Mouse (Mus musculus): ENCODE results near the gene Cd209g. TPM values are rescaled to one million over a fixed set of nuclear protein-coding genes. Genes with fewer than 3 reads are reported as not detected.

Gene Cd209g
- polyA plus RNA-seq, 2 experiments = 0.03 TPM; not detected in 1

DNA sequence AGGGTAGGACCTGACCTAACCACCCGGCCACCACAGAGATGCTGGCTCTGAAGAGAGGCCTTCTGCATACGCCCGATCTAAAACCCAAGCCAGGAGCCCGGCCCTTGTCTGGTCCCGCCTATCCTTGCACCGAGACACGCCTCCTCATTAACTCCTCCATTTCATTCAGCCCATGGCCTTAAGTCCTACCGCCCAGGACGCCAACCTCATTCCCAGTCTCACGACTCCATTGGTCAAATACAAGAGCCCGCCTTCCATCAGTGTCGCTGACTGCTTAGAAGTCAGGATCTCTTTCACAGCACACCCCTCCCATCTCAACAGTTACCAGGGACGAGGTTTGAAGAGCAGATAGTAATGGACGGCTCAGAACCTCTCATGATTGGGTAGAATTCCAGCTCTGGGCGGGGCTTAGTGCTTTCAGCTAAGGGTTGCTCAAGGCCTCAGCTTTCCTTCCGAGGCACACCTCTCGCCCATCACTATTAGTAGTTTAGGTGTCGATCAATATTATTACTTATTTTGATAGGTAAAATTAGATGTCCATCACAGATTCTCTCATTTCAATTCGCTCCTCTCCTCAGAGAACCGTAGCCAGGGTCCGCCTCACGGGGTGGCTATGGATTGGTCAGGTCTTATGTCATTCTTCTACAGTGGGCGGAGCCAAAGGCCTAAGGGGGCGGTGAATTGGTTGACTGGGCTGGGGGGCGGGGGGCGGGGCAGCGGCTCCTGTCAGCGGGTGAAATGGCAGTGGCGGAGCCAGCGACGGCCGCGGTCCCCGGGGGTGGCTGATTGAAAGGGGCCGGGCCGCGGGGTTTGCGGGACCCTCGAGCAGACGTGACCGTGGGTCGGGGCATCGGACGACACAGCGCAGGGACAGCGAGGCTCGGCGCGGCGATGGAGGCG lies 32.2 kb downstream of the Cd209g start, which contains the start of gene Evi5l:
Gene Evi5l (plus strand): TSS at position 716 of the 900 bp plus-strand sequence.
- H3K27me3 ChIP-seq (ENCODE audit: control insufficient read depth, insufficient read depth, low read length) = no peaks in the 10 kb centered on the region
- peaks cover 7 to 13% of the 10 kb centered on the region in 2 experiments for H3K4me1 ChIP-seq (replicated peaks; ENCODE audit: control insufficient read depth in 2 of 2, insufficient read depth in 2 of 2, low read length in 1 of 2)
- peak within 1 kb of the TSS; percentile 69 to 81 for H3K4me3 ChIP-seq (ENCODE audit: insufficient read depth in 1 of 2, low read depth in 2 of 2, low read length in 2 of 2)
- no peak within 1 kb of the TSS for H3K27ac ChIP-seq
- H3K36me3 ChIP-seq (replicated peaks; ENCODE audit: control insufficient read depth, insufficient read depth, low read depth) = no peaks in the 10 kb centered on the region
- under 1% methylated on average over 51 of the region's 51 CpGs for WGBS (ENCODE audit: insufficient replicate concordance)
- TF ChIP-seq EP300 (IDR thresholded peaks at IDR 0.05; ENCODE audit: low read depth) (no peak), CTCF (IDR thresholded peaks at IDR 0.05; ENCODE audit: low read depth) (no peak)
- H3K4me2 ChIP-seq (ENCODE audit: low read depth) = peak within 1 kb of the TSS; percentile 86
- H3K9me3 ChIP-seq (ENCODE audit: control insufficient read depth, low read length) = no peaks in the 10 kb centered on the region
- peak within 1 kb of the TSS; percentile 68 for H3K9ac ChIP-seq (replicated peaks)
- DNase-seq (ENCODE audit: low read depth in 3 of 3, low spot score in 3 of 3) (peak; percentile 94 to 98 (median 97)), ATAC-seq (ENCODE audit: insufficient read depth) (peak; percentile 93)

DNA sequence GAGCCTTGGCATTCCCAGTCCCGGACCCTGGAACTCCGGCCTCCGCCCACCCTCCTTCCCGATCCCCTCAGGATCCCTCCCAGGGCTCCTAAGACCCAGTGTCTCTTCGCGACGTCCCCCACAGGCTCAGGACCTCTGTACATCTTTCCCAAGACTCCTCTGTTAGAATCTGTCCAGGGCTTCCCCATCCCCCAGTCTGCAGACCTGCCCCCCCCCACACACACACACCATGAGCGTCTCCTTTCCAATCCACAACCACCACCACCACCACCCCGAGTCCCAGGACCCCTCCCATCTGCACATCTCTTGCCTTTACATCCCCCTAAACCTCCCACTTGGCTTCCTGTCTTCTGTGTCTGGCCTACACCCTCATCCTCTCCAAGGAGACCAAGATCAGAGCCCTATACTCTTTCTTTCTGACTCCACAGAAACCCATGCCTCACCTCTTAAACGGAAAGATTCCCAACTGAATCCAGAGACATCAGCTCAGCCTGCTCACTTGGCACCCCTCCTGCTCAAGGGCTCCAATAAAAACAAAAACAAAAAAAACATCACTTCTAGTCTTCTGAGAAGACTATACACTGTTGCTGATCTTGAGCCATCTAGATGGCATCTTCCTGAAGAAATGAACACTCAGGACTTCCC lies 33.1 kb downstream of the Cd209g start:
- TF ChIP-seq EP300 (IDR thresholded peaks at IDR 0.05; ENCODE audit: low read depth) = no peak
- no peak for TF ChIP-seq CTCF (IDR thresholded peaks at IDR 0.05; ENCODE audit: low read depth)
- H3K4me3 ChIP-seq (ENCODE audit: insufficient read depth in 1 of 2, low read depth in 2 of 2, low read length in 2 of 2) = peak overlapping the region; percentile 69 to 81
- peak overlapping the region; percentile 68 for H3K9ac ChIP-seq (replicated peaks)
- ATAC-seq (ENCODE audit: insufficient read depth) (no peak), DNase-seq (ENCODE audit: low read depth in 3 of 3, low spot score in 3 of 3) (no peak)
- 18% methylated on average over 10 of the region's 10 CpGs for WGBS (ENCODE audit: insufficient replicate concordance)
- H3K4me1 ChIP-seq (replicated peaks; ENCODE audit: control insufficient read depth in 2 of 2, insufficient read depth in 2 of 2, low read length in 1 of 2) = peaks cover 7 to 13% of the 10 kb centered on the region in 2 experiments
- H3K9me3 ChIP-seq (ENCODE audit: control insufficient read depth, low read length) = no peaks in the 10 kb centered on the region
- no peaks in the 10 kb centered on the region for H3K36me3 ChIP-seq (replicated peaks; ENCODE audit: control insufficient read depth, insufficient read depth, low read depth)
- peak overlapping the region; percentile 86 for H3K4me2 ChIP-seq (ENCODE audit: low read depth)
- no peak overlapping the region for H3K27ac ChIP-seq
- H3K27me3 ChIP-seq (ENCODE audit: control insufficient read depth, insufficient read depth, low read length) = no peaks in the 10 kb centered on the region

DNA sequence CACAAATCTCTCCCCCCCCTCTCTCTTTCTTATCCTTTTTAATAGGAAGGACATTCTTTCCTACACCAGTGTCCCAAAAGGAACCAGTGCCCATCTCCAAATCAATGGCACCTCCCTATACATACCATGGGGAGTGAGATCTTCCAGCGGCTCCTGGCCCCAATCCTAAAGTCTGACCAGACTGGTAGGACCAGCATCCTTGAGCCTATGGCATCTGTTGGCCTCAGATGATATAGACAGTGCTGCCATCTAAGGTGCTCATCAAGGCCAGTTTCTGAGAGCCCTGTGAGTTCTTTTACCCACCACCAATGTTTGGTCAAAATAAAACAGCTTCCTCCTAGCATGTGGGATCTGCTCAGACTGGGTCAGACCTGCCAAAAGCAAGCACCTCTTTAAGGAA lies 34.0 kb downstream of the Cd209g start:
- 94% methylated on average over 1 of the region's 1 CpGs for WGBS (ENCODE audit: insufficient replicate concordance)
- no peaks in the 10 kb centered on the region for H3K27me3 ChIP-seq (ENCODE audit: control insufficient read depth, insufficient read depth, low read length)
- no peak overlapping the region for H3K9ac ChIP-seq (replicated peaks)
- H3K4me1 ChIP-seq (replicated peaks; ENCODE audit: control insufficient read depth in 2 of 2, insufficient read depth in 2 of 2, low read length in 1 of 2) = peaks cover 7 to 13% of the 10 kb centered on the region in 2 experiments
- H3K4me3 ChIP-seq (ENCODE audit: insufficient read depth in 1 of 2, low read depth in 2 of 2, low read length in 2 of 2) = no peak overlapping the region
- no peaks in the 10 kb centered on the region for H3K9me3 ChIP-seq (ENCODE audit: control insufficient read depth, low read length)
- TF ChIP-seq EP300 (IDR thresholded peaks at IDR 0.05; ENCODE audit: low read depth) (no peak), CTCF (IDR thresholded peaks at IDR 0.05; ENCODE audit: low read depth) (no peak)
- H3K4me2 ChIP-seq (ENCODE audit: low read depth) = no peak overlapping the region
- DNase-seq (ENCODE audit: low read depth in 3 of 3, low spot score in 3 of 3) (no peak), ATAC-seq (ENCODE audit: insufficient read depth) (no peak)
- no peak overlapping the region for H3K27ac ChIP-seq
- H3K36me3 ChIP-seq (replicated peaks; ENCODE audit: control insufficient read depth, insufficient read depth, low read depth) = no peaks in the 10 kb centered on the region

- no peak overlapping the region for H3K27ac ChIP-seq
- DNase-seq (ENCODE audit: low read depth in 3 of 3, low spot score in 3 of 3) (no peak), ATAC-seq (ENCODE audit: insufficient read depth) (no peak)
- H3K27me3 ChIP-seq (ENCODE audit: control insufficient read depth, insufficient read depth, low read length) = no peaks in the 10 kb centered on the region
- H3K9ac ChIP-seq (replicated peaks) = no peak overlapping the region
- no peaks in the 10 kb centered on the region for H3K9me3 ChIP-seq (ENCODE audit: control insufficient read depth, low read length)
- no peaks in the 10 kb centered on the region for H3K36me3 ChIP-seq (replicated peaks; ENCODE audit: control insufficient read depth, insufficient read depth, low read depth)
- no peak overlapping the region for H3K4me2 ChIP-seq (ENCODE audit: low read depth)
- 48% methylated on average over 3 of the region's 3 CpGs for WGBS (ENCODE audit: insufficient replicate concordance)
- TF ChIP-seq CTCF (IDR thresholded peaks at IDR 0.05; ENCODE audit: low read depth) (no peak), EP300 (IDR thresholded peaks at IDR 0.05; ENCODE audit: low read depth) (no peak)
- H3K4me1 ChIP-seq (replicated peaks; ENCODE audit: control insufficient read depth in 2 of 2, insufficient read depth in 2 of 2, low read length in 1 of 2) = peaks cover 2% of the 10 kb centered on the region in 2 experiments; a peak in 2 of 4 replicates
- H3K4me3 ChIP-seq (ENCODE audit: insufficient read depth in 1 of 2, low read depth in 2 of 2, low read length in 2 of 2) = no peak overlapping the region
Observed at GRCm38 (mm10) chr8:4172486-4172885, 38.6 kb downstream of the Cd209g start.

DNA sequence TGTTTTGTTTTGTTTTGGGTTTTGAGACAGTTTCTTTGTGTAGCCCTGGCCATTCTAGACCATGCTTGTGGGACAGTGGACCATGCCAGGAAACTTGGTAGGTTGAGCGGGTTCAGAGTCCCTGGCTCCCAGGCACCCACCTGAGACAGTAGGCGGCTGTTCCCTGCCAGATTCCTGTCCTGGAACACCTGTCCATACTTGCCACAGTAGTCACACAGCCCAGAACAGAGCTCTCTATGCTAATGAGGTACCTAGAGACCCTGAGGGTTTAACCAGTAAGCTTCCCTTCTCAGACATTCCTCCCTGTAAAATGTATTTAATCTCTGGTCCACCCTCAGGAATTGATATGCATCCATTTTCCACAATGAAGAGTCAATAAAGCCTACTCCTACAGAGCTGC lies 40.1 kb downstream of the Cd209g start:
- ATAC-seq (ENCODE audit: insufficient read depth) (no peak), DNase-seq (ENCODE audit: low read depth in 3 of 3, low spot score in 3 of 3) (no peak)
- Histone ChIP-seq H3K4me2 (ENCODE audit: low read depth) (no peak overlapping the region), H3K27me3 (ENCODE audit: control insufficient read depth, insufficient read depth, low read length) (no peaks in the 10 kb centered on the region), H3K4me3 (ENCODE audit: insufficient read depth in 1 of 2, low read depth in 2 of 2, low read length in 2 of 2) (no peak overlapping the region), H3K27ac (no peak overlapping the region), H3K9ac (replicated peaks) (no peak overlapping the region), H3K4me1 (replicated peaks; ENCODE audit: control insufficient read depth in 2 of 2, insufficient read depth in 2 of 2, low read length in 1 of 2) (peaks cover 0 to 2% of the 10 kb centered on the region in 2 experiments; a peak in 2 of 4 replicates), H3K9me3 (ENCODE audit: control insufficient read depth, low read length) (no peaks in the 10 kb centered on the region), H3K36me3 (replicated peaks; ENCODE audit: control insufficient read depth, insufficient read depth, low read depth) (no peaks in the 10 kb centered on the region)
- WGBS (ENCODE audit: insufficient replicate concordance) = 64% methylated on average over 2 of the region's 2 CpGs
- TF ChIP-seq CTCF (IDR thresholded peaks at IDR 0.05; ENCODE audit: low read depth) = no peak
- TF ChIP-seq EP300 (IDR thresholded peaks at IDR 0.05; ENCODE audit: low read depth) = no peak
